Mouse (Mus musculus): ENCODE measurements at regions not wholly inside any gene's neighbourhood (a gene's known extent, or its start where the extent isn't known, plus 50 kb on each side); places are given as distances from the start of the nearest gene placed in this dataset.

DNA sequence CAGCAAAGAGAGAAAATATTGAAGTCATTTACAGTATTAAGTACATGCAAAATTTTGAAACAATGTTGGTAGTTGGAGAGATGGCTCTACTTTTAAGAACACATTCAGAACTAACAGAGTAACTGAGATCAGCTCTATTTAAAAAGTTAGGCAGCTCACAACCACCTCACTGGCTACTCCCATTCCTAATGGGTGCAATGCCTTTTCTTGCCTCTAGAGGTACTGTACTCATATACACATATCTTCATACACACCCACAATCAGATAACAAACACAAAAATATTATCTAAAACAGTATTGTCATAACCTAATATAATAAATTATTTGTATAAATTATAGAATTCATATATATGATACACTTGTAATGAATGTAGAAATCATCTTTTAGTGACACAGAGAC is 518.3 kb upstream of the Gm10801 start:
- TF ChIP-seq EP300 (optimal IDR thresholded peaks at IDR 0.05) = no peak
- peak; percentile 19; the same call in 1 of the 2 replicates for TF ChIP-seq CTCF (IDR thresholded peaks at IDR 0.05; ENCODE audit: low read depth)

All from stomach, postnatal 0 days (tissue).